Mouse (Mus musculus) liver, embryonic 14.5 days (tissue): ENCODE results near the gene Sycn.

Experiments
- CTCF ChIP-seq: IDR thresholded peaks from 2 replicates; pipeline ENCODE4 v1.5.1; 2016; ENCODE audit warnings: antibody characterized with exemption, low read depth, control low read depth
- EP300 ChIP-seq: IDR thresholded peaks from 2 replicates; pipeline ENCODE4 v1.6.1; 2016; ENCODE audit warnings: antibody characterized with exemption, low read depth

DNA sequence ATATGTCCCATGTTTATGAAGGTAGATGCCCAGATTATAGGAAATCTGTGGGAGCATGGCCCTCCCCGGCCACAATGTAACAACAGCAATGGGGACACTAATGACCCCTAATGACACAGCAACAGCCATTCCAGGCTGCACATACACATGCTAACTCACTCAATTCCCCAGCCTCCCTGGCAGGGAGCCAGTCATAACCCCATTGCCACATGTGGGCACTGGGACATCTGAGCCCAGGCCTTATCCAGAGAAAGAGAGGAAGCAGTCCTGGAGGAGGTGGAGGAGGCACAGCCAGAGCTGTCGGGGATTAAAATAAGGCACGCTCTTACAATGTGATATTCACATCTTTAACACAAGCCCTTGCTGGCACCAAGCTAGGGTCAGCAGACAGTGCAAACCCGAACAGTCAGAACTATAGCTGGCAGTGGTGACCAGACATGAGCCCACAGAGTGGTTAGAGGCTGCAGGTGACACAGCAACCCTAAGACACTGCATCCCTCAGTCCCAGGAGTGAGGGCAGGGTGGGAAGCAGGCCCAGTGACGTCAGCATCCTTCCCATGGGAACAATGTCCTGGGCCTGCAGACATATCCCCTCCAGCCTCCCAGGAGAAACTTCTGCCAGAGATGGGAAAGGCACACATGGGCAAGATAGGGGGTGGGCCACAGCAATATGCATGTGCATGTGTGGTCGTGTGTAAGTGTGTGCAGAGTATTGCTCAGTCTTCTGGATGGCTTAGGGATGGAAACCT is 46.2 kb downstream of the Sycn start:
- TF ChIP-seq CTCF (no peak), EP300 (no peak)
